Mouse (Mus musculus): ENCODE data around the gene Orm3. TPM values are rescaled to one million over a fixed set of nuclear protein-coding genes. Genes with fewer than 3 reads are reported as not detected.

The Orm3 gene
- polyA plus RNA-seq, 1 experiment from 2014 or later = not detected

GRCm38 (mm10) chr4:63405683-63406082 is 49.7 kb downstream of the Orm3 start:
- peaks cover 97% of the 10 kb centered on the region for H3K4me1 ChIP-seq
- H3K27ac ChIP-seq = no peak overlapping the region
- no peak overlapping the region for H3K4me2 ChIP-seq
- ATAC-seq = no peak
- no peaks in the 10 kb centered on the region for H3K9me3 ChIP-seq (replicated peaks)
- 47% methylated on average over 4 of the region's 4 CpGs for WGBS (ENCODE audit: insufficient replicate concordance)
- H3K4me3 ChIP-seq = no peak overlapping the region
- no peak overlapping the region for H3K9ac ChIP-seq
- H3K27me3 ChIP-seq (replicated peaks) = peaks cover 12% of the 10 kb centered on the region; the same call in 1 of the 2 replicates
- no peaks in the 10 kb centered on the region for H3K36me3 ChIP-seq

DNA sequence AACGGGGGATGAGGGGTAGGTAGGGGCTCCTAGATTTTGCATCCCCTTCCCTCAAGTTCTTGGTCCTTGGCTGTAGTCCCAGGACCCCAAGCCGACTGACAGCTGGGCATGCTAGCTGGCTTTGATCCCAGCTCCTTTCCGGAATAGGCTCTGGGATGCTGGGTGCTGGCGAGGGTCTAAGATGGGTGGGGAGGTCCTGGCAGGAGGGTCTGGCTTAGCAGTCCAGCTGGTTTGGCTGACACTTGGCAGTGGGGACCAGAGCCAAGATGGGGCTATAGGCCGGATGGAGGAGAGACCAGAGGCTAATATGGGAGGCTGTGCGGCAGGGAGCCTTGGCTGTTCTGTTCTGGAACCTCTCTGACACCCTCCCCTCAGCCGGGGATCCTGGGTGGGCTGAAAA is 52.3 kb downstream of the Orm3 start:
- Histone ChIP-seq H3K27me3 (replicated peaks) (peaks cover 12% of the 10 kb centered on the region; the same call in 1 of the 2 replicates), H3K4me3 (no peak overlapping the region), H3K27ac (no peak overlapping the region), H3K9ac (no peak overlapping the region), H3K36me3 (no peaks in the 10 kb centered on the region), H3K4me1 (peaks cover 77% of the 10 kb centered on the region), H3K4me2 (peak overlapping the region; percentile 98), H3K9me3 (replicated peaks) (no peaks in the 10 kb centered on the region)
- 66% methylated on average over 7 of the region's 7 CpGs for WGBS (ENCODE audit: insufficient replicate concordance)
- no peak for ATAC-seq

- Histone ChIP-seq H3K27ac (no peak overlapping the region), H3K9me3 (replicated peaks) (no peaks in the 10 kb centered on the region), H3K27me3 (replicated peaks) (peaks cover 12% of the 10 kb centered on the region; the same call in 1 of the 2 replicates), H3K36me3 (no peaks in the 10 kb centered on the region), H3K9ac (no peak overlapping the region), H3K4me2 (peak overlapping the region; percentile 98), H3K4me1 (peaks cover 73% of the 10 kb centered on the region), H3K4me3 (no peak overlapping the region)
- ATAC-seq = peak; percentile 30
- WGBS (ENCODE audit: insufficient replicate concordance) = 12% methylated on average over 8 of the region's 8 CpGs
Measured at GRCm38 (mm10) chr4:63408649-63409048, 52.7 kb downstream of the Orm3 start.

Other genes starting within 250 kb of the Orm3 start
- gene Ambp, start 201.4 kb upstream of the Orm3 start, polyA plus RNA-seq (2016; fragmentation: Nextera tagmentation; extraction: Ambion mirVana) = 586 and 615 TPM in 2 replicates
- 7.1 and 7.2 TPM in 2 replicates for gene Kif12, start 184.0 kb upstream of the Orm3 start, polyA plus RNA-seq (2016; fragmentation: Nextera tagmentation; extraction: Ambion mirVana)
- 2.3 and 2.7 TPM in 2 replicates for gene Col27a1, start 142.2 kb upstream of the Orm3 start, polyA plus RNA-seq (2016; fragmentation: Nextera tagmentation; extraction: Ambion mirVana)
- gene Orm1, start 11.6 kb upstream of the Orm3 start, polyA plus RNA-seq (2016; fragmentation: Nextera tagmentation; extraction: Ambion mirVana) = not detected in 2 replicates
- gene Orm2, start 6.3 kb downstream of the Orm3 start, polyA plus RNA-seq (2016; fragmentation: Nextera tagmentation; extraction: Ambion mirVana) = not detected in 2 replicates
- gene Akna, start 47.2 kb downstream of the Orm3 start, polyA plus RNA-seq (2016; fragmentation: Nextera tagmentation; extraction: Ambion mirVana) = 5.4 and 5.7 TPM in 2 replicates
- 1.1 and 1.4 TPM in 2 replicates for gene Whrn, start 139.8 kb downstream of the Orm3 start, polyA plus RNA-seq (2016; fragmentation: Nextera tagmentation; extraction: Ambion mirVana)
- gene Atp6v1g1, start 188.6 kb downstream of the Orm3 start, polyA plus RNA-seq (2016; fragmentation: Nextera tagmentation; extraction: Ambion mirVana) = 124 and 125 TPM in 2 replicates
- gene Tmem268, start 202.6 kb downstream of the Orm3 start, polyA plus RNA-seq (2016; fragmentation: Nextera tagmentation; extraction: Ambion mirVana) = 7.5 and 7.8 TPM in 2 replicates
- not detected in 2 replicates for gene Gm11213, start 249.1 kb downstream of the Orm3 start, polyA plus RNA-seq (2016; fragmentation: Nextera tagmentation; extraction: Ambion mirVana)